Comparison of ENCODE assay signal across 14 mouse cellular contexts in the genomic region with DNA sequence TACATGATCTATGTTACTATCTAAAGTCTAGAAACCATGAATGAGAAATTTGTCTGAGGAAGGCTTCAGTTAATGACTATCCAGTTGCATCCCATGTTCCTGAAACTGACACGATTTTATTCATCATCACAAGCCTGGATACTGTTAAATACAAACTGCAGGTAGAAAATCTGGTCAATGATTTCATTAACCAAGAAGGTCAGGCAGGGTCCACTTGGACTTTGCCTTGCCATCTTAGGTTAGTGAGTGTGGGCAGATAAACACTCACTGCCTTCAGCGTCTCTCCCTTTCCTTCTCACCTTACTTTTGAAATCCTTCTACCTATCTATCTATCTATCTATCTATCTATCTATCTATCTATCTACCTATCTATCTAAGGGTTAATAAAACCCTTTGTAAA.
"Had no signal": no experiment of that assay in that cellular context is flagged by ENCODE, and none has a peak within 500 bp of the region (broad histone marks: within the 10 kb centered on the region; RNA-seq: fewer than 3 reads in every experiment).

No protein-coding gene starts in this region.

- H3K4me2 ChIP-seq: limb, embryonic 12.5 days; limb, embryonic 15.5 days; liver, embryonic 11.5 days; lung, embryonic 14.5 days had no signal

- H3K4me1 ChIP-seq: limb, embryonic 12.5 days; limb, embryonic 15.5 days had no signal

- H3K9ac ChIP-seq: limb, embryonic 12.5 days; limb, embryonic 15.5 days; liver, embryonic 14.5 days; liver, postnatal 0 days; lung, embryonic 14.5 days had no signal

- H3K27ac ChIP-seq: limb, embryonic 12.5 days; limb, embryonic 15.5 days; liver, embryonic 14.5 days; macrophage had no signal

- DNase-seq: layer of hippocampus, postnatal 36 days; left cerebral cortex, postnatal 4 days; liver, postnatal 0 days; lung, embryonic 14.5 days; midbrain, embryonic 14.5 days; thymus, adult 18-20 months; thymus, postnatal 36 days had no signal

- H3K9me3 ChIP-seq: limb, embryonic 12.5 days; limb, embryonic 15.5 days had no signal

- H3K36me3 ChIP-seq: limb, embryonic 12.5 days; limb, embryonic 15.5 days had no signal

- ATAC-seq: intestine, postnatal 0 days; liver, postnatal 0 days; lung, postnatal 0 days had no signal

- H3K4me3 ChIP-seq: limb, embryonic 12.5 days; limb, embryonic 15.5 days had no signal

- H3K27me3 ChIP-seq: limb, embryonic 12.5 days; limb, embryonic 15.5 days had no signal
